Mouse (Mus musculus): ENCODE measurements around the gene Gtf3a. TPM values are rescaled to one million over a fixed set of nuclear protein-coding genes. Genes with fewer than 3 reads are reported as not detected.

The Gtf3a gene
- polyA plus RNA-seq, 1 experiment from 2014 or later = 125 TPM

Other genes with a start within 250 kb of the Gtf3a start
- 14.7 and 14.9 TPM in 2 replicates for gene Usp12, start 153.7 kb upstream of the Gtf3a start, polyA plus RNA-seq (2016; fragmentation: Nextera tagmentation; extraction: Ambion mirVana)
- gene Rpl21, start 115.8 kb upstream of the Gtf3a start, polyA plus RNA-seq (2016; fragmentation: Nextera tagmentation; extraction: Ambion mirVana) = 412 and 477 TPM in 2 replicates
- 11.1 and 15.1 TPM in 2 replicates for gene Rasl11a, start 103.6 kb upstream of the Gtf3a start, polyA plus RNA-seq (2016; fragmentation: Nextera tagmentation; extraction: Ambion mirVana)
- gene Mtif3, start 15.1 kb downstream of the Gtf3a start, polyA plus RNA-seq (2016; fragmentation: Nextera tagmentation; extraction: Ambion mirVana) = 20.6 and 22.2 TPM in 2 replicates
- gene Lnx2, start 127.9 kb downstream of the Gtf3a start, polyA plus RNA-seq (2016; fragmentation: Nextera tagmentation; extraction: Ambion mirVana) = 7.7 and 10.0 TPM in 2 replicates
- gene Polr1d, start 128.4 kb downstream of the Gtf3a start, polyA plus RNA-seq (2016; fragmentation: Nextera tagmentation; extraction: Ambion mirVana) = 114 and 129 TPM in 2 replicates
- gene Gsx1, start 240.0 kb downstream of the Gtf3a start, polyA plus RNA-seq (2016; fragmentation: Nextera tagmentation; extraction: Ambion mirVana) = not detected in 2 replicates

Data from heart, embryonic 10.5 days (tissue).